Mouse (Mus musculus): Measurements from ENCODE around the gene Psap.

GRCm38 (mm10) chr10:60285676-60286372 lies 8.4 kb downstream of the Psap start:
- TF ChIP-seq CTCF (IDR thresholded peaks at IDR 0.05; ENCODE audit: extremely low read depth, insufficient read length, insufficient replicate concordance, low read depth, low read length) (no peak), POLR2A (IDR thresholded peaks at IDR 0.05; ENCODE audit: low read depth, low read length) (no peak)
